Mouse (Mus musculus) myocyte (in vitro differentiated cells): ENCODE measurements around the gene Cabcoco1.

ENCODE experiments used
- E2F4 ChIP-seq: IDR thresholded peaks from one replicate; pipeline ENCODE4 v1.6.1; 2011; ENCODE audit warnings: mild to moderate bottlenecking, control low read depth, moderate library complexity; ENCODE audit not compliant: insufficient read depth
- MAX ChIP-seq: IDR thresholded peaks from one replicate; pipeline ENCODE4 v1.6.1; 2011; ENCODE audit warnings: low read depth, mild to moderate bottlenecking, control low read depth
- MYOD1 ChIP-seq, 3 experiments: IDR thresholded peaks; one replicate each; pipeline ENCODE4 v1.6.1; 2011; ENCODE audit warnings: control low read depth in 2 of 3, low read depth in 2 of 3, mild to moderate bottlenecking in 2 of 3, moderate library complexity in 1 of 3; ENCODE audit not compliant: insufficient read length in 2 of 3, control insufficient read depth in 1 of 3
- POLR2A ChIP-seq: IDR thresholded peaks from one replicate; pipeline ENCODE4 v1.6.1; 2011; ENCODE audit warnings: low read depth, mild to moderate bottlenecking, control low read depth, moderate library complexity; ENCODE audit not compliant: insufficient read length
- POLR2AphosphoS2 ChIP-seq: IDR thresholded peaks from one replicate; pipeline ENCODE4 v1.6.1; 2011; ENCODE audit warnings: low read depth, control low read depth; ENCODE audit not compliant: insufficient read length
- REST ChIP-seq: IDR thresholded peaks from one replicate; pipeline ENCODE4 v1.6.1; 2011; ENCODE audit warnings: mild to moderate bottlenecking, control low read depth, moderate library complexity; ENCODE audit not compliant: insufficient read depth, insufficient read length
- SRF ChIP-seq: IDR thresholded peaks from one replicate; pipeline ENCODE4 v1.6.1; 2011; ENCODE audit warnings: low read depth; ENCODE audit not compliant: control insufficient read depth, insufficient read length
- TCF12 ChIP-seq: IDR thresholded peaks from one replicate; pipeline ENCODE4 v1.6.1; 2011; ENCODE audit warnings: mild to moderate bottlenecking, control low read depth; ENCODE audit not compliant: poor library complexity, insufficient read depth, severe bottlenecking
- TCF3 ChIP-seq: IDR thresholded peaks from one replicate; pipeline ENCODE4 v1.6.1; 2011; ENCODE audit warnings: low read depth, control low read depth; ENCODE audit not compliant: insufficient read length
- USF1 ChIP-seq: IDR thresholded peaks from one replicate; pipeline ENCODE4 v1.6.1; 2011; ENCODE audit warnings: low read depth, mild to moderate bottlenecking, control low read depth, moderate library complexity

DNA sequence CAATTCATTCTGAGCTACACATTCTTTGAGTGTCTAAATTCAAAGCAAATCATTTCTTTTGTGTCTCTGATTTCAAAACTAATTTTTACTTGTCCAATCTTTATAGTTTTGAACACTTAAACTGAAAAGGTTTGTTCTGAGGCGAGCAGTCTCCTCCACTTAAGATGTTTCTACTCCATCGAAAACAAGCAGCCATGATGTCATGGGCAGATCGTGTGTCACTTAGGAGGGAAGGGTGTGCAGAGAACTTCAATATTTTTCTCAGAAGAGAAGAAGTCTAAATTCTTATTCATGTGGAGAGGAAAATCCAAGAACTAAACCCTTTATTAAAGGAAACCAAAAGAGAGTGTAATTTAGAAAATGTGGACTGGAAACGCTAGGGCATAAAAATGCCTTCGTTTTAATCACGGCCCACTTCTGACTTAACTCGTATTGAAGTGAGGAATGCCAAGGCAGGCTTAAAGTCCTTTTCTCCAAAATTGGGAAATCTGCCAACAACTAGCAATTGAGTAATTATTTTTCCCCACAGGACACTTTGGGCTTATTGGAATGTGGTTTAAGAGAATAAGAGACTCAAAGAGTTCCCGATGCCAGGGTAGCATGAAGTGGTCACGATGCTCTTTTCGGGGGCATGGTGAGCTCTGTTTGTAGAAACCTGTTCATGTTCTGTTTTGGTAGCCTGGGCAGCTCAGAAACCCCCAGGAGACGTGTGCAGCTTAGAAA, 48.0 kb upstream of the Cabcoco1 start:
- TF ChIP-seq E2F4: no peak
- TF ChIP-seq POLR2A: no peak
- no peak for TF ChIP-seq POLR2AphosphoS2
- TF ChIP-seq MAX: no peak
- no peak for TF ChIP-seq MYOD1 (IDR thresholded peaks at IDR 0.05; ENCODE audit: control insufficient read depth in 1 of 3, insufficient read length in 2 of 3, low read depth in 2 of 3)
- TF ChIP-seq REST: no peak
- TF ChIP-seq TCF12: no peak
- TF ChIP-seq TCF3: no peak
- no peak for TF ChIP-seq USF1
- TF ChIP-seq SRF: no peak
